Comparison of ENCODE assay signal across 14 mouse cellular contexts in the genomic region with DNA sequence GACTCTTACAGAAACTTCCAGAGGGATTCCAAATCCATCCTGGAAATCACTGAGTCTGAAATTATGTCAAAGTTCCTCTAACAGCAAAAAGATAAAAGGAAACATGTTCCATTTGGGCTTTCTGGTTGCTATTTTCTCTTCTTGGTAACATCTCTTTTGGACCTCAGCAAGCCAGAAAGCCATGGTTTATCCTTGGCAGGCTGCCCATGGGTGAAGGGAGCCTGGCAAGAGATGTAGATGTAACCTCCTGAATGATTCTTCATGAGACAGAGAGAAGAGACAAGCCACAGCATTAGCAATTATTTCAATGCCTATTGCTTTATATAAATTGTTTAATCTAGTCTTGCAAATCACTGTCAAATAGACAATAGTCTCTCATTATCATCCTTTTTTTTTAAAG.
DNase-seq lines count a peak whose midpoint lies in the region; TF ChIP-seq lines count a peak whose summit lies in the region.
"Had no signal": no experiment of that assay in that cellular context is flagged by ENCODE, and none has a peak within 500 bp of the region (broad histone marks: within the 10 kb centered on the region; RNA-seq: fewer than 3 reads in every experiment).

No protein-coding gene starts in this region.

- peak; percentile 1 to 3 for DNase-seq in adrenal gland, postnatal 36 days
- DNase-seq in adrenal gland, postnatal 10 days: no peak
- no peak for DNase-seq in layer of hippocampus, adult 2 months (ENCODE audit: low spot score in 2 of 2)
- DNase-seq in layer of hippocampus, postnatal 10 days (ENCODE audit: low spot score in 2 of 2): no peak
- DNase-seq in right cerebral cortex, adult 18-20 months: peak; percentile 11
- DNase-seq in right cerebral cortex, postnatal 36 days (ENCODE audit: low spot score in 2 of 2): no peak
- DNase-seq in kidney, adult 9 months: no peak
- DNase-seq: heart, adult 11 months; heart, postnatal 14 days; liver; thymus, postnatal 25 days had no signal

- H3K4me3 ChIP-seq in layer of hippocampus, adult 2 months: no peak overlapping the region
- H3K4me3 ChIP-seq: forebrain, embryonic 12.5 days; heart, embryonic 12.5 days; hindbrain, embryonic 12.5 days had no signal

- H3K27ac ChIP-seq in layer of hippocampus, adult 2 months: peak overlapping the region; percentile 40; the same call in 1 of the 2 replicates
- H3K27ac ChIP-seq: forebrain, embryonic 12.5 days; hindbrain, embryonic 12.5 days had no signal

- no peak for TF ChIP-seq CTCF in layer of hippocampus, adult 2 months (conservative IDR thresholded peaks at IDR 0.05)

Comparison
In these comparisons a context has a peak if more than half of its experiments do, and no peak if none do; other contexts are left out.
1. DNase-seq: peak in adrenal gland, postnatal 36 days (2 of 2) and right cerebral cortex, adult 18-20 months (single experiment); none in adrenal gland, postnatal 10 days (single experiment), layer of hippocampus, adult 2 months (0 of 2), layer of hippocampus, postnatal 10 days (0 of 2), right cerebral cortex, postnatal 36 days (0 of 2) and kidney, adult 9 months (single experiment).